Mouse (Mus musculus) kidney, postnatal 14 days (tissue): ENCODE data around the gene Gm6169.
"Not testable (repeated sequence)": the region's sequence is repeated elsewhere in the genome, so short reads cannot be mapped to it uniquely, and the experiment has no call there.

Source experiments
- DNase-seq: peaks from one replicate; pipeline ENCODE4 v3.0.0; 2022; ENCODE audit warnings: mixed read lengths

Gm6169 gene

DNA sequence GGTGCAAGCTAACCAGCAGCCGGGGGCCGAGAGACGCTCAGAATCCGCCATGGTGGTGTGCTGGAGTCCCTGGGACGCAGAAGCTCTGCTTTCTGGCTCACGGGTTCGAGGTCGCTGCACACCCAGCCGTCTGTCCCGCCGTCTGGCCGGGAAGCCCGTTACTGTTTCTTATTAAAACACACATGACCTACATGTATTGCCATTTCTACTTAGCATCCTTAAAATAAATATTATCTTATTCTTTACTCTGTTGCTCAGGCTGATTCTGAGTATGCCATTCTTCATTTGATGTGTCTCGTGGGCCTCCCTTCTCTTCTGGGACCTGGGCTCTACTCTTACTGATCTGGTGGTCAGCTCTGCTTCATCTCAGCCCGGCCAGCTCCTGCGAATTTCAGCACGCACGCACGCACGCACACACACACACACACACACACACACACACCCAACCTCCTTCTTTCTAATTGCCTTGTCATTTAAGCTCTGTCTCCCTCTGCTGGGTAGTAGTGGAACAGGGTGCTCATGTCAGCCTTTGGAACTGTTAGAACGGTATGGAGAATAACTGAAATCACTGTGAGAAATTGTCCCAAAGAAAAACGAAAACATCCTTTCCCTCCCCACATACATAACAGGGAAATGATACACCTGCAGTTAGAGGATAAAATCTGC, at the start of gene Gm6169:
Gm6169 (minus strand) TSS at position 51 of the 666 bp plus-strand sequence.
- DNase-seq: peak; percentile 59

DNA sequence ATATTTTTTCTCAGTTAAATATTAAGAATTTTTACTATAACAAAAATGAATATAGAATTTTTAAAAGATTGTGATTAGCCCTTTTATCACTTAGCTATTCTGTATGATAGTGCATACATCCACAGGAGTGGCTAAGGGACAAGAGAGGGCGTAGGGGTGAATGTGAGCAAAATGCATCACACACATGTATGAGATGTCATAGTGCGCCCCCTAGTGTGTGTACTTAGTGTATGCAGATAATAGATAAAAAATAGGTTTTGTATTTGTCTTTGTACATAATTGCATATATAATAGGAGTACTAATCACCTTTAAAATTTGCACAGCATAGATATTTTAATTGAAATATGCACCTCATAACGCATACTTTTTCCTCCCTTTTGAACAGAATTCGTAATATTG, 46.8 kb upstream of the Gm6169 start:
- DNase-seq: peak; percentile 22

DNA sequence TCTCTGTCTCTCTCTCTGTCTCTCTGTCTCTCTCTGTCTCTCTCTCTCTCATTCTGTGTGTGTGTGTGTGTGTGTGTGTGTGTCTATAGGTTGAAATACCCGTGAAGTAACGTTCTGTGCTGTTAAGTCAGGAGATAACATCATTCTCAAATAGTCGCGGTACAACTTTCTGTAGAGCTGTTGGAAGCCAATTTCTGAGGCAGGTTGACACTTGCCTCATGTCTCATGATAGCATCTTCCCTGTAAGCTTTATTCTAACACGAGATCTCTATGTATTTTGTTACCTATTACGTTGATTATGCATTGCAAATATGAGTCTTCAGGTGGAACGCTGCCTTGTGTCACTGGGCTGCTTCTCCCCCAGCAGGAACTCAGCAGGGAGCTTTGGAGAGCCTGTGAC, 43.3 kb upstream of the Gm6169 start:
- no peak for DNase-seq

DNA sequence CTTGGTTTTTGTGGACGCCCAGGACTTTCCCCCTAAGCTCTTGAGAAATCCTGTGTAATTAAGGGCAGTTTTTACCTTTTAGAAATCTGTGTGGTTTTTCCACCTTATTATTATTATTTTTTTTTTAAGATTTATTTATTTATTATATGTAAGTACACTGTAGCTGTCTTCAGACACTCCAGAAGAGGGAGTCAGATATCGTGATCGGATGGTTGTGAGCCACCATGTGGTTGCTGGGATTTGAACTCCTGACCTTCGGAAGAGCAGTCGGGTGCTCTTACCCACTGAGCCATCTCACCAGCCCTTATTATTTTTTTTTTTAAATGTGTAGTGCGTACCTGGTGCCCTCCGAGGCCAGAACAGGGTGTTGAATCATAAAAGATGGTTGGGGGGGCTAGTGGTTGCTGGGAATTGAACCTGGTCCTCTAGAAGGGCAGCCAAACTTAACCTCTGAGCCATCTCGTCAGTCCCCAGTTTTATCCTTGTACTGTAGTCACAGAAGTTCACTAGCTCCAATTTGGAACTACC, 39.4 kb upstream of the Gm6169 start:
- DNase-seq: not testable (repeated sequence)

DNA sequence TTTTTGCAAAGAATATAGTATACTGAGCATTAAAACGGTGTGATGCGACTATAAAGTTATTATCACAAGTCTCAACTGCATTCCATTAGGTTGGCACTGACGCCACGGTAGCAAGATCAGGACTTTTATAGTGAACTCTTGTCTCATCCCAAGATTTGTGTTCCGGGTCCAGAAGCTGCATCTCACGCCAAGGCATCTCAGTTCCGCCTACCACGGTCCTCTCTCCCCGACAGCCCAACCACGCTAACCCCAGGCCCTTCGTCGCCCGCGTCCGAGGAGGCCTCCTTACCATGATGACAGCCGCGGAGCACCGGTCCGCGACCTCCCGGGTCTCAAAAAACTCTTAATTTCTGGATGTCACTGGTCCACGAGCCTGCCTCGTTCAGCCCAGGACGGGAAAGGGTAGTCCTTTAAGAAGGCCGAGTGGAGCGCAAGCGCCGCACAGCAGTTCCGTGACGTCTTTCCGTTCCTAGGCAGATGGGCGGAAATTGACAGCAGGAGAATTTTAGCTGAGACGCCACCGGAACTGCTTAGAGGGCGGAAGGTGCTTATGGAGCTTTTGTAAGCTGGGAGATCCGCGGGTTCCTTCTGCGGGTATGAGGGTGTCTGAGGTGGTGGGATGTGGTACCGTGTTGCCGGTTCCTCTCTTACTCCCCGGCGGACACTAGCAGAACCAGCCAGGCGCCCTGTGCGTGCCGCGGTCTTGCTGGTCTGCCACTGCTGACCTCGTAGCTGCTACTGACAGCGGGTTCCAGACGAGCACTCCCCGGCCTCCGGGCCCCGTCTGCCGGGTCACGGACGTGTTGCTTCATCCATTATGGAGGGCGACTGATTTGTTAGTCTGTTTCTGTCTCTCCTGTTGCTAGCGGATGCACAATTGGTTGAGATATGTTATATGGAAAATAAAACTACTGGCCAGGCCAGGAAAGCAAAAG, 38.7 kb upstream of the Gm6169 start, which contains the start of the genes Gfm2 and Nsa2:
Gfm2 (plus strand) TSS at position 472 of the 935 bp plus-strand sequence.
Nsa2 (minus strand) TSS at position 472 of the 935 bp plus-strand sequence.
- DNase-seq: peak; percentile 92

- not testable (repeated sequence) for DNase-seq
Measured at GRCm38 (mm10) chr13:97130413-97130812, 31.4 kb upstream of the Gm6169 start.

DNA sequence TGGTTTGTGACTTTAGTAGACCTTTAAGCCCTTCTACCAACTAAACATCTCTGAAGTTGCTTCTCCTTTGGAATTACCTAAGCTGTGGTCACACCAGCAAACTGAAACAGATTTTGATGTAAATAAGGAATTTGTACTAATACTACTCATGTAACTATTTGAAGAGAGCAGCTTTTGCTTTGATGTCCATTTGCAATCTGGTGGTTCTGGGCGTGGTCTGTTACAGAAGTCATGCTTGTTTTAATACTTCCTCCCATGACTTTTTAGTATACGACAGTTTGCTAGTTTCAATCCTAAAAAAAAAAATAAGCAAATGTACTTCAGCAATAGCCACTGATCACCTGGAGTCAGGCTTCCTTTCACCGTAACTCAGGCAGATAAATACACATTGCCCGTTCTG, 30.6 kb upstream of the Gm6169 start:
- DNase-seq: not testable (repeated sequence)

- no peak for DNase-seq
Measured at GRCm38 (mm10) chr13:97121341-97121740, 22.3 kb upstream of the Gm6169 start.

DNA sequence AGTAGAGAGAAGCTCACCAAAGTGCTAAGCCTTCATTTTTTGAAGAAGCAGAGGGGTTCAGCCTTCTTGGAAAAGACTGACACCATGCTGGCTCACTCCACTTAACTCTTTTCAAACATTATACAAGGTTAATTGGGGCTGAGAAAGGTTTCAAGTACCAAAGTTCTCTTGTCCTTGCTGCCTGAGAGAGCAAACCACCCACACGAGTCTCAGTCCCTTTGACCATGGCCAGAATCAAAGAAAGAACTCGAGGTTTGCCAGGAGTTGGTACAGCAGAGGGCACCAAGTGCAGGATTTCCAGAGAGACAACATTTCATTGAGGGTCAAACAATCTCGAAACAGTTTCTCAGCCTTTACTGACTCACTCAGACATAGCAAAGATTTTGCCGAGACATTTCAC, 10.0 kb upstream of the Gm6169 start:
- no peak for DNase-seq

GRCm38 (mm10) chr13:97107721-97108120, 8.7 kb upstream of the Gm6169 start:
- not testable (repeated sequence) for DNase-seq

DNA sequence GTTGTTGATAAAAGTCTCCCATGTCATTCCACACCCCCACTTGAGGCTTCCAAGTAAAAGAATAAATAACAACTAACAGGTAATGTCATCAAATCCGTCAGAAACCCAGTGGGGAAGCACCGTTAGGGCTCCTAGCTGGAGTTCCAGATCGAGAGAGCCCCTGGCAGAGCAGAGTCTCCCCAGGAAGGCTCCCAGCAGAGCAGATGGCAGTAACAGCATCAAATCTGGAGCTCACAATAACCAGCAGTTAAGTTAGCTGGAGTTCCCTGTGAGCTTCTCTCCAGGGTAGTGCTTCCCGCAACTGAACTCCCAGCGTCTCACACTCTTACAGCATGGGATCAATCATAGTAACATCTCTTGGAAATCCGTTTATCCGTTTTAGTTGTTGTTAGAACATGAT, 6.0 kb upstream of the Gm6169 start:
- DNase-seq: no peak

- no peak for DNase-seq
Measured at GRCm38 (mm10) chr13:97095726-97096125, 3.3 kb downstream of the Gm6169 start.

- DNase-seq: no peak
Measured at GRCm38 (mm10) chr13:97088183-97088582, 10.9 kb downstream of the Gm6169 start.

GRCm38 (mm10) chr13:97087421-97087820, 11.6 kb downstream of the Gm6169 start:
- no peak for DNase-seq

DNA sequence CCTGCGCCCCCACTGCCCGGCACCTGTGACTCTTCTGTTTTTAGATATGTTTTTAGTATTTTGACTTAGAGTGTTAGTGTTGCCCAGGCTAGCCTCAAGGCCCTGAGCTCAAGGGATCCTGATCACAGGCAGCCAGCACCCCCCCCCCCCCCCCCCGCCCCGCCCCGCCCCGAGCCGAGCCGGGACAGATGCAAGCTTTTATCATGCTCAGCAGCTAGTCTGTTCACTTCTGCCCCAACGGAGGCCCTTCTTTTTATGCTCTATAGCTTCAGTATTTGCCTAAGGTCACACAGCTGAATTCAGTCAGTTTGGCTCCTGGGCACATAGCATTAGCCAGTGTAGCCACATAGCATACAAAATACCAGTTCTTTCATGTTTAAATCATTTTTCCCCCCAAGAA, 12.7 kb downstream of the Gm6169 start:
- no peak for DNase-seq

GRCm38 (mm10) chr13:97082432-97082831, 16.6 kb downstream of the Gm6169 start:
- no peak for DNase-seq

DNA sequence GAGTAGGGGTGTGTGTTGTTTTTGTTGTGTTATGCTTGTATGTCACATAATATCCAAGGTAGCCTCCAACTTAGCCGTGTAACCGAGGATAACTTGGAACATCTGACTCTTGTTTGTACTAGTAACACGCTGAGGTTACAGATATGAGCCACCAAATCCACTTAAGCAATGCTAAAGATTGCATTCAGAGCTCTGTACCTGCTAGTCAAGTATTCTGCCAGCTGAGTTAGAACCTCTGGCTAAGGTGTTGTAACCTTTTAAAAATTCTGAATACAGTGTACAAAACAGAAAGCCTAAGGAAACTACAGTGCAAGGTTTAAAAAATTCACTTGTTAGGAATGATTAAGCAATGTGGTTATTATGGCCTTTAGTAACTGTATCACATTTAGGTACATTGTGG, 18.4 kb downstream of the Gm6169 start:
- no peak for DNase-seq

DNA sequence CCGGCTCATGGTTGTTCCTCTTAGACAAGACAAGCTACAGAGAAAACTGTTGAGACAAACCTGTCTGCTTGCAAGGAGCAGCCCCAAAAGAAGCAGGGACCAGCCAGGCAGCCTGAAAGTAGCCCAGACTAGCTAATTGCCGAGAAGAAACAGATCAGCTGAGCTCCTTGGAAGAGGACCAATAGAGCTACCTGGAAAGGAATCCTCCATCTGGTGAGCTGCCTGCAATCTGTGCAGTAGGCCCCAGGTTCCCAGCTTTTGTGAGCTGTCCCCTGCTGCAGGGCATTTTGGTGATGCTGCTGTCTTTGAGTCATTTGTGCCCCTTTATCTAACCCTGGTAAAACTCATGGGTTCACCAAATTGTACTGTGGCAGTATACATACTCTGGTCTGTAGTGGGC, 18.8 kb downstream of the Gm6169 start:
- DNase-seq: no peak

DNA sequence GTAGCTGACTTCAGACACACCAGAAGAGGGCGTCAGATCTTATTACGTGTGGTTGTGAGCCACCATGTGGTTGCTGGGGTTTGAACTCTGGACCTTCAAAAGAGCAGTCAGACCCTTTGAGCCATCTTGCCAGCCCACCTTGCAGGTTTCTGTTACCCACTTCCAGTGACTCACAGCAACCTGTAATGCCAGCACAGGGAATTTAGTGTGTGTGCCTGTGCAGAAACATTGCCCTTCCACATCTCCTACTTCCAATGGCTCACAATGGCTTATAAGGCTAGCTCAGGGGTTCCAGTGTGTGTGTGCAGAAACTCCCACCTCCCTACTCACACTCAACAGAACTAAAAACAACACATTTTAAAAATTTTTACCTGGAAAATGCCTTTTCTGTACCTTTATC, 21.5 kb downstream of the Gm6169 start:
- no peak for DNase-seq

DNA sequence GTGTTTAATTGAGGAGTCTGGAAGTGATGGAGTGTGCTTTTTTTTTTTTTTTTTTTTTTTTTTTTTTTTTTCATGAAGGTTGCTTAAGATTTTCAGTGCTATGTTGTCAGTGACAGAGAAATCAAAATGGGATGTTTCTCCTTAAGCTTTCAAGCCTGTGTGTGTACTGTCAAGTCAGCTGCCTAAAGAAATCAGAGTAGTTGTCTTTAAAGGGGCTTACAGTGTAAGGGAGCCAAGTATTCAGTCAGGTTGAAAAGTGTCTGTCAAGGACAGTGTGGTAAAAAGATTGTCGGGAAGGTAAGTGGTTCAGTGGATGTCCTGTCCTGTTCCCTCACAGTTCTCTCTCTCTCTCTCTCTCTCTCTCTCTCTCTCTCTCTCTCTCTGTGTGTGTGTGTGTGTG, 25.5 kb downstream of the Gm6169 start:
- no peak for DNase-seq

DNA sequence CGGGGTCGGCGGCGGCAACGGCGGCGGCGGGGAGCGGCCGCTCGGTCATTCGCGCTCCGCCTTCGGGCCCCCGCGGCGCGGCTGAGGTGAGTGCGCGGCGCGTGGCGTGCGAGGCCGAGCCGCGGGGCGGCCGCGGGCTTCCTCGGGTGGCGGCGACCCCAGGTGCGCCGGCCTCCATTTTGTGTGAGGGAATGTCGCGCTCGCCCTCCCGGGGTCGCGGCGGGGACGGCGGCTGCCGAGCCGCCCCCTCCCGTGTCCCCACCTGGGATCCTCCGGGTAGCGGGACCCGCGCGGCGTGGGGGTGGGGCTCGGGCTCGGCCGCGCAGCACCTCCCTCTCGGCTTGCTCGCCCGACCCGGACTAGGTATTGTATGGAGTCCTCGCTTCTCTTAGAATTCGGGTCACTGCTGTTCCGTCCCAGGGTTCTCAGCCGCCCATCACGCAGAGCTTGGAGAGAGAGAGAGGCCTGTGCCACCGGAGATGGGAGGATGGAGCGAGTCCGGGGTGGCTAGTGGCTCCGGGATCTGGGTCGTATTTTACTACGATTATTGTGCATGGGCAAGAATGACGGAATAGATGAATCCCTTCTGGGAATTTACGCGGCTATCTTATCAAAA, 27.3 kb downstream of the Gm6169 start:
- peak; percentile 19 for DNase-seq

DNA sequence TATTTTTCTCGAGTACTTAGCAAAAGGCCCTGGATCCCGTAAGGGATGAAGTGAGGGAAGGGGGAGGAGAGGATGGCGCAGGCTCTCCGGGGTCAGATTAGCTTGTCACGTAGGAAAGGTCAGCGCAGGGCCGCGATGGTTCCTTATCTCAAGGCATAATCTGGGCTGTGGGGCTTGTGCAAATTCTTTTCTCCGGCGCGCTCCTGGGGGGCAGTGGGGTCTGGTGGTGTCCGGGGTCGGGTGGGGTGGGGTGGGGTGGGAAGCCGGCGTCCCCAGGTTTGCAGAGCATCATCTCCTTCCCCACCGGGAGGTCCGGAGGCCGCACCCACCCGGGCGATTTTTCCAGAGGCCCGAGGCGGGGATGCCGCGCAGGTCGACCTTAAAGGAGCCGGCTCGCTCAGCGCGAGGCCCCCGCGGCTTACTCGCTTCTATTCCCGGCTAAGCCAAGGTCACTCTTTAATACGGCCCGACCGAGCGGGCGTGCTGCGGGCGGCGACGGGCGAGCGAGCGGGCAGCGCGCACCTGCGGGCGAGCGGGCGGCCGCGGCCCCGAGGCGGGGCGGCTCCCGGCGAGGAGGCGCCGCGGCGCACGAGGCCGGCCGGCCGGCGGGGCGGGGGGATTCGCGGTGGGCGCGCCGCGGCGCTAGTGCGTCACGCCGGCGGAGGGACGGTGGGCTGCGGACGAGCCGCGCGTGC, 28.0 kb downstream of the Gm6169 start:
- DNase-seq: peak; percentile 12

DNA sequence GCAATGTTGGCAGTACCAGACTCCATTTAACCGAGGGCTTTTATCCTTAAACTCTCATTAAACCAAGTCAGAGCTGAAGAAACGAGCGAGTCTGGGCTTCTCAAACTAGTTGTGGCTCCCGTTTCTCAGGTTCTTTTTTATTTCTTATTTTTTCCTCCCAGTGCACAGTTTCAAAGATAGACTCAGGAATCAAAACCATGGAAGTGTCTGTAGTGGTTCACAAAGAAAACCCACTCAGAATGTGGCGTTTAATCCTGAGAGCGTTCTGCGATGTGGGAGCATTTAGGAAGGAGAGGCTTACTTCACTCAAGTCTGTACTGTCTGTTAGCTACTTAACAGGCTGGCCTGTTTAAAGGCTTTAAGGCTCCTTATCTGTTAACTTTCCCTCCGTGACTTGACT, 30.9 kb downstream of the Gm6169 start:
- DNase-seq: no peak
